Mouse (Mus musculus) frontal cortex, adult (tissue): ENCODE data around the gene Gm49450.
"Not testable (repeated sequence)": the region's sequence is repeated elsewhere in the genome, so short reads cannot be mapped to it uniquely, and the experiment has no call there.

Source experiments
- ATAC-seq: cut with Nextera tagmentation; 2 replicates; pipeline ENCODE4 v1.9.2; 2017; ENCODE audit warnings: mild to moderate bottlenecking, moderate library complexity, mixed read lengths; ENCODE audit not compliant: low TSS enrichment

Gene Gm49450

DNA sequence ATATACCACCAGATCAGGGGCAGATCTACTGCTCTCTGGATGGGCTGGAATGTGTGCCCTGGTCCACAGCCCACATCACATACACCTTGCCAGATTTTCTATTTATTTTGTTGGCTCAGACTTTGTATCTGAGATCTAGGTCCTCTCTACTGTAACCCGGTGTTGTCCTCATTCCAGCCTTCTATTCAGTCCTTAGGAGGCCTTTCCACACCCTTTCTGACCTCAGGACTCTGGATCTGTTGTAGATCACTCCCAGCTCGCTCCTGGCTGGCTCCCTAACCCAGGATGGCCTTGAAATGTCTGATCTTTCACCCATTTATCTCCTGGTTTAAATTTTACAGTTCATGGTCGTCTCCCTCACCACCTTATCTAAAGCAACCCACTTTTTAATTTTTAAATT is 28.7 kb downstream of the Gm49450 start:
- ATAC-seq, result no peak

DNA sequence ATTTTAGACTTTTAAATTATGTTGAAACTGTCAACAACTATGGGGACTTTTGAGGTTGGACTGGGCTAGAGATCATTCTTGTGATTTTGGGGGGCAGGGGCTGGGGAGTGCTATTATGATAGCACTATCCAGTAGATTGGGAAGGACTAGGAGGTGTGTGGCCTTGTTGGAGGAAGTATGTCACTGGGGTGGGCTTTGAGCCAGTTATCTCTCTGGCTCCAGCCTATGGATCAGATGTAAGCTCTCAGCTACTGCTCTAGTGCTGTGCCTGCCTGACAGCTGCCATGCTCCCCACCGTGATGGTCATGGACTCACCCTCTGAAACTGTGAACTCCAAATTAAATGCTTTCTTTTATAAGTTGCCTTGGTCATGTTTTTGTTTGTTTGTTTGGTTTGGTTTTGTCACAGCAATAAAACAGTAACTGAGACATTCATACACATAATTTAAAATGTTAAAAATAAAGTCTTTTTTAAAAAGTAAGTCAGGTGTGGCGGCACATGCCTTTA is 30.3 kb downstream of the Gm49450 start:
- no peak for ATAC-seq

GRCm38 (mm10) chr15:98922581-98922980 is 30.8 kb downstream of the Gm49450 start:
- no peak for ATAC-seq

GRCm38 (mm10) chr15:98921510-98921909 is 31.8 kb downstream of the Gm49450 start:
- ATAC-seq, result no peak

GRCm38 (mm10) chr15:98918499-98918895 is 34.9 kb downstream of the Gm49450 start:
- ATAC-seq, result not testable (repeated sequence)

GRCm38 (mm10) chr15:98917538-98918498 is 35.5 kb downstream of the Gm49450 start, which contains the start of gene Lmbr1l:
Gene Lmbr1l, minus strand, starts transcription at chr15:98918231.
- ATAC-seq, result peak; percentile 99

DNA sequence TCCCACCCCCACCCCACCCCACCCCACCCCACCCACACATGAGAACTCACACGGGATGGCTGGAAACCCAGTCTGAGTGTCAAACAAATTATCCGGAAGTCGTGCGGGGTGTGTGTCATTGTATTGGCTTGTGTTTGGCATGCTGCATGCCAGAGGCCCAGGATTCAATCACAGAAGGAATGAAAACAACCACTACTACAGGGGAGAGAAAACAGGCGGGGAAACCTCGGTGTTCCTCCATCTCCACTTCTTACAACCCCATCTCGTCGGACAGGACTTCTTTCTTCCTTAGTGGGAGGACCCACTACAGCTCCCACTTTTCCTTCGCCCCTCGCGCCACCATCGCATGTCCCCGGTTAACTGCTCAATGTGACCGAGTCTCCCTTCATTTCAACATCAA is 36.3 kb downstream of the Gm49450 start:
- no peak for ATAC-seq

GRCm38 (mm10) chr15:98916016-98916415 is 37.3 kb downstream of the Gm49450 start:
- ATAC-seq, result no peak

- ATAC-seq, result no peak
Measured at GRCm38 (mm10) chr15:98914903-98915302, 38.4 kb downstream of the Gm49450 start.

GRCm38 (mm10) chr15:98904692-98905091 is 48.7 kb downstream of the Gm49450 start:
- no peak for ATAC-seq

DNA sequence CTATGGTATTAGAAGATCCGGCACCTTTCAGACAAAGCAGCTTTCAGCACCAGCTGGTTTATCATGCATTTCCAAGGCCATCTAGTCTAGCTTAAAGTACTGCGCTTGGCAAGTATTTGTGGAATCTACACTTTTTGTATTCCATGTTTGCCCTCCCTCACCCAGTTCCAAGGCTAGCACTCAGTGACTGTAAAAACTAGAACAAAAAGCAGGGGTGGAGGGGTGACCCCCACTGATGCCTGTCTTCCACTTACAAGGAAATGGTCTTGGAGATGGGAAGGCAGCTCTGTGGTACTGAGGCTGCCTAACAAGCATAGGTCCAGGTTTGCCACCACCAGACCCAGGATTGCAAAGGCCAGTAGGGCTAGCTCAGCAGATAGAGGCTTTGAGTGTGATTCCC is 50.8 kb downstream of the Gm49450 start:
- no peak for ATAC-seq

DNA sequence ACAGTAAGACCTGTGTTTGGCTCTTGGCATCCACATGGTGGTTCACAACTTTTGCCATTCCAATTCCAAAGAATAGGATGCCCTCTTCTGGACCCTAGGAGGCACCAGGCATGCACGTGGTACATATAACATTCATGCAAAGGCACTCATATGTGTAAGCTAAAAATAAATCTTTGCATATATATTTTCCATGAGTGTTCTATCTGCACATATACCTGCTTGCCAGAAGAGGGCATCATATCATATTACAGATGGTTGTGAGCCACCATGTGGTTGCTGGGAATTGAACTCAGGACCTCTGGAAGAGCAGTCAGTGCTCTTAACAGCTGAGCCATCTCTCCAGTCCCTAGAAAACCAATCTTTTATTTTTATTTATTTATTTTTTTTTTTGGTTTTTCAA is 51.8 kb downstream of the Gm49450 start:
- ATAC-seq, result no peak

DNA sequence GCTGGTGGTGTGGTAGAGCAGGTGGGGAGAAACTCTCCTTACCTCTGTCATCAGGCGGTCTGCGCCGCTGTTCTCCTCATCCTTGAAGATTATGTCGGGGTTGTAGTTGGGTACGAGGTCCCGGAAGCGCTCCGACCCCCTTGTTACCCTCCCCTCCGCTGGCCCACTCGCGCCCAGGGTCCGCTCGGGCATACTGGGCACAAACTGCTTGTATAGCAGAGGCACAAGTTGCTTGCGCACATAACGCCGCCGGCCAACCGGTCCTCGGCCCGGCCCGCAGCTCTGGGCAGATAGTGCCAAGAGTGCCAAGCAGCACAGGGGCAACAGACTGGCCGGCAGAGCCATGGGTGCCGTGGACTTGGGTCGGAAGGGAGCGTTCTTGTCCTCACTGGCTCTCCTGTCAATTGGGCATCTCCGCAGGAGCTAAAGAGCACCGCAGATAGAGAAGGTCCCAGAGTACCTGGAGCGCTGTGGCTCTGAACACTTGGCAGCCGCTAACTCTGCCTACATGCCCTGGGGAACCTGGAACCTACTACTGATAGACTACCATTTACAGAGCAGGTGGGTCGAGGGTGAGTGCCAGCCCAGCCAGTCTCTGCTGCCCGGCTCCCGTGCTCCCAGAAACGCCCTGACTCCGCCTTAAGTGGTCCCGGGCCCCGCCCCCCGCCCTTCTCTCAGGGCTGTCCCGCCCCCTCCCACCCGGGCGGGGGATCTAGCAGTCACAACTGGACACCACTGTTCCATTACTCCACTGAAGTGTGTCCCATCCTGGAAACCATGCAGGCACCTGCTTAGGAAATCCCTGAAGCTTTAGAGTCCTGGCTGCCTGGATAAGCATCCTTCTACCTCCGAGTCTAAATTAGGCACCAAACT is 55.2 kb downstream of the Gm49450 start, which contains the start of gene Dhh:
TSS of gene Dhh (minus strand) at position 613 of the 873 bp plus-strand sequence.
- no peak for ATAC-seq

DNA sequence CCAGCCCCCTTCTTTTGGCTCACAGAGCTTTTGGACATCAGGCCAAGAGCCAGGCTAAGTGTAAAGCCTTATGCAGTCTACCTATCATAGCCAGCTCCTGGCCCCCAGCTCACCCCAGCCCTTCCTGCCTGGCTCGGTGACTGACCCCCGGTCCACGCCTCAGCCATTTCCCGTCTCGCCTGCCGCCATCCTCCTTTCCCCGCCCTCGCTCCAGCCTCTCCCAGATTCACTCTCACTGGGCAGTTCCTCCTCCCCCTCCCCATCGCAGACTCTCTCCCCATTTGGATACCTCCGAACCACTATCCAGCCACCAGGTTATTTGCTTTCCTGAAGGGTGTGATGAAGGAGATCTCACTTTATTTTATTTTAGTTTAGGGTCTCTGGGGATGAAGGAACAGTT is 55.9 kb downstream of the Gm49450 start:
- ATAC-seq, result no peak

GRCm38 (mm10) chr15:98895635-98896589 is 57.4 kb downstream of the Gm49450 start:
- ATAC-seq, result no peak

GRCm38 (mm10) chr15:98894746-98895634 is 58.4 kb downstream of the Gm49450 start:
- no peak for ATAC-seq

DNA sequence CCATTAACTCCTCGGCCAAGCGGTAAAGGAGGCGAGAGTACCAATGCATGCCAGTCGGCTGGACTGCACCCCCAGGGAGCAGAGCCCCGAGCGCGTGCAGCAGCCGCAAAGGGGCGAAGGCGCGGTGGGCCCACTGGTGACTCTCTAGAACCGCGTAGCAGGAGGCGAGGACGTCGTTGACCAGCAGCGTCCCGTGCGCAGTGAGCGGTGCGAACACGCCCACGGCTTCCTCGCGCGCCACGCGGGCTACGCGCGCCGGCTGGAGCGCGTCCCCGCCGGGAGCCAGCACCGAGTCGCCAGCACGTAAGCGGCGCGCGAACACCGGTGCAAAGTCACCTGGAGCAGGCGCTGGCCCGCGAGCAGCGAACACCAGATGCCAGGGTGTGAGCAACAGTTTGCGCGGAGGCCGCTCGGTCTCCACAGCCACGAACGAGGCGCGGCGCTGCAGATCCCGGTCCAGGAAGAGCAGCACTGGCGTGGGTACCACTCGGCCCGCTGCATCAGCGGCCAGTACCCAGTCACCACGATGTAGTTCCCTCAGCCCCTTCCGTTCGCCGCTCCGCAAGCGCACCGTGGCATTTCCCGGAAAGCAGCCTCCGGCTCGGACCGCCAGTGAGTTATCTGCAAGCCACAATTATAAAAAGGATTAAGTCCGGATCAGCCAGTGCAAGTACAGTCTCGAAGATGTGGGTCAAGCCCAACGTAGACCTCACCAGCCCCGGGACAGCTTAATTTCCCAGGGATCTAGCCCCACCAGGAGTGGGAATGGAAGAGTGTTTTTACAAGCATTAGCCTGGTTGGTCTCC is 59.2 kb downstream of the Gm49450 start, which contains the start of gene Rhebl1:
TSS of gene Rhebl1 (minus strand) at position 601 of the 806 bp plus-strand sequence.
- peak; percentile 29; the same call in 1 of the 2 replicates for ATAC-seq

GRCm38 (mm10) chr15:98893036-98893435 is 60.3 kb downstream of the Gm49450 start:
- ATAC-seq, result no peak
